Mouse (Mus musculus) hindbrain, embryonic 13.5 days (tissue): Measurements from ENCODE around the gene Gm10722. TPM values are rescaled to one million over a fixed set of nuclear protein-coding genes. Genes with fewer than 3 reads are reported as not detected.
A peak's percentile ranks its signal among the peaks of the same experiment; 100 is the strongest.
"Not testable (repeated sequence)": the region's sequence is repeated elsewhere in the genome, so short reads cannot be mapped to it uniquely, and the experiment has no call there.

Experiments used
- ATAC-seq: fragments of 200-750 bp; cut with Nextera tagmentation; 2 replicates; pipeline ENCODE4 v1.8.0; 2017; ENCODE audit warnings: moderate TSS enrichment; ENCODE audit not compliant: low FRiP score
- H3K27ac ChIP-seq: fragments of 300-500 bp; sonication (generic); 2 replicates; pipeline ENCODE4 v1.5.1; 2015; ENCODE audit warnings: inconsistent platforms, mild to moderate bottlenecking, moderate library complexity
- H3K27me3 ChIP-seq: fragments of 300-500 bp; sonication (generic); 2 replicates; pipeline ENCODE4 v1.6.1; 2015; ENCODE audit warnings: mild to moderate bottlenecking, inconsistent platforms
- H3K36me3 ChIP-seq: fragments of 300-500 bp; sonication (generic); 2 replicates; pipeline ENCODE4 v1.6.1; 2015; ENCODE audit warnings: mild to moderate bottlenecking, inconsistent platforms
- H3K4me1 ChIP-seq: fragments of 300-500 bp; sonication (generic); replicated peaks from 2 replicates; pipeline ENCODE4 v1.6.1; 2015; ENCODE audit warnings: inconsistent platforms
- H3K4me2 ChIP-seq: fragments of 300-500 bp; sonication (generic); 2 replicates; pipeline ENCODE4 v1.6.1; 2015; ENCODE audit warnings: inconsistent platforms, mild to moderate bottlenecking, moderate library complexity
- H3K4me3 ChIP-seq: fragments of 300-500 bp; sonication (generic); 2 replicates; pipeline ENCODE4 v1.5.1; 2015; ENCODE audit warnings: mild to moderate bottlenecking, inconsistent platforms
- H3K9ac ChIP-seq: fragments of 300-500 bp; sonication (generic); 2 replicates; pipeline ENCODE4 v1.6.1; 2015; ENCODE audit warnings: mild to moderate bottlenecking, inconsistent platforms
- H3K9me3 ChIP-seq: fragments of 300-500 bp; sonication (generic); 2 replicates; pipeline ENCODE4 v1.6.1; 2016; ENCODE audit warnings: inconsistent platforms
- WGBS: fragments of 180-500 bp; shearing (Covaris S2); methylation state at CpG from one replicate; pipeline ENCODE4 v1.1.7; 2015; 5-methylcytosine and 5-hydroxymethylcytosine counted together
- polyA plus RNA-seq: library from polyadenylated mRNA; unstranded; fragments of >200 nt; fragmentation: Nextera tagmentation; extraction: Ambion mirVana; gene quantifications from 2 replicates; pipeline ENCODE4 v1.2.1, GENCODE M21; 2015

Gm10722 gene
- polyA plus RNA-seq = not detected in 2 replicates

- not testable (repeated sequence) for H3K9me3 ChIP-seq, H3K9ac ChIP-seq, H3K4me2 ChIP-seq, H3K27me3 ChIP-seq, H3K36me3 ChIP-seq, ATAC-seq, H3K4me3 ChIP-seq, H3K4me1 ChIP-seq, H3K27ac ChIP-seq
- 72% methylated on average over 12 of the region's 12 CpGs for WGBS
Observed at GRCm38 (mm10) chr9:3000445-3000972, at the start of gene Gm10722. Gene Gm10722, plus strand, starts transcription at chr9:3000922.

GRCm38 (mm10) chr9:3001006-3001405 lies 284 bp downstream of the Gm10722 start:
- WGBS = 66% methylated on average over 8 of the region's 8 CpGs
- not testable (repeated sequence) for H3K27ac ChIP-seq, H3K9ac ChIP-seq, H3K4me2 ChIP-seq, H3K4me3 ChIP-seq, ATAC-seq, H3K9me3 ChIP-seq, H3K4me1 ChIP-seq, H3K27me3 ChIP-seq, H3K36me3 ChIP-seq

- H3K27ac ChIP-seq, H3K4me1 ChIP-seq, H3K9me3 ChIP-seq, H3K4me2 ChIP-seq, H3K27me3 ChIP-seq, H3K36me3 ChIP-seq, H3K4me3 ChIP-seq, H3K9ac ChIP-seq: not testable (repeated sequence)
- peak; percentile 85 for ATAC-seq
- WGBS = 71% methylated on average over 9 of the region's 11 CpGs
Observed at GRCm38 (mm10) chr9:3001948-3002659, 1.4 kb downstream of the Gm10722 start.

- H3K9ac ChIP-seq, H3K4me3 ChIP-seq, H3K36me3 ChIP-seq, ATAC-seq, H3K4me1 ChIP-seq, H3K27ac ChIP-seq, H3K27me3 ChIP-seq, H3K4me2 ChIP-seq: not testable (repeated sequence)
- H3K9me3 ChIP-seq = peaks cover 12% of the 10 kb centered on the region
- 75% methylated on average over 6 of the region's 14 CpGs for WGBS
Observed at GRCm38 (mm10) chr9:3002794-3003396, 2.2 kb downstream of the Gm10722 start, which contains the start of gene Gm11168. Gene Gm11168, plus strand, starts transcription at chr9:3003346.

- H3K4me3 ChIP-seq, H3K4me1 ChIP-seq, H3K9ac ChIP-seq, H3K36me3 ChIP-seq, ATAC-seq, H3K27me3 ChIP-seq, H3K27ac ChIP-seq, H3K4me2 ChIP-seq: not testable (repeated sequence)
- 82% methylated on average over 1 of the region's 5 CpGs for WGBS
- peaks cover 12% of the 10 kb centered on the region for H3K9me3 ChIP-seq
Observed at GRCm38 (mm10) chr9:3006179-3006578, 5.5 kb downstream of the Gm10722 start.

- H3K4me1 ChIP-seq, H3K9ac ChIP-seq, H3K27me3 ChIP-seq, H3K27ac ChIP-seq, H3K36me3 ChIP-seq, H3K4me2 ChIP-seq, H3K4me3 ChIP-seq: not testable (repeated sequence)
- peaks cover 12% of the 10 kb centered on the region for H3K9me3 ChIP-seq
- WGBS = 74% methylated on average over 8 of the region's 8 CpGs
- ATAC-seq = peak; percentile 81
Observed at GRCm38 (mm10) chr9:3006636-3007035, 5.9 kb downstream of the Gm10722 start.

GRCm38 (mm10) chr9:3007272-3007671 lies 6.5 kb downstream of the Gm10722 start:
- WGBS = 78% methylated on average over 8 of the region's 9 CpGs
- H3K36me3 ChIP-seq, H3K9me3 ChIP-seq, H3K4me1 ChIP-seq, H3K4me2 ChIP-seq, H3K9ac ChIP-seq, H3K27me3 ChIP-seq, H3K27ac ChIP-seq, H3K4me3 ChIP-seq: not testable (repeated sequence)
- ATAC-seq = peak; percentile 19; the same call in 1 of the 2 replicates

- not testable (repeated sequence) for H3K27ac ChIP-seq, H3K36me3 ChIP-seq, H3K27me3 ChIP-seq, H3K4me2 ChIP-seq, H3K4me1 ChIP-seq, H3K9ac ChIP-seq, H3K4me3 ChIP-seq, H3K9me3 ChIP-seq
- WGBS = no CpG with 5 or more reads among the region's 5 CpGs
- peak; percentile 62; the same call in 1 of the 2 replicates for ATAC-seq
Observed at GRCm38 (mm10) chr9:3009331-3009730, 8.6 kb downstream of the Gm10722 start.

GRCm38 (mm10) chr9:3012054-3012621 lies 11.4 kb downstream of the Gm10722 start:
- H3K9me3 ChIP-seq, H3K9ac ChIP-seq, ATAC-seq, H3K27me3 ChIP-seq, H3K4me3 ChIP-seq, H3K36me3 ChIP-seq, H3K4me1 ChIP-seq, H3K27ac ChIP-seq, H3K4me2 ChIP-seq: not testable (repeated sequence)
- WGBS = 88% methylated on average over 3 of the region's 7 CpGs

- not testable (repeated sequence) for H3K36me3 ChIP-seq, H3K9me3 ChIP-seq, H3K4me2 ChIP-seq, H3K27me3 ChIP-seq, H3K4me3 ChIP-seq, H3K9ac ChIP-seq, H3K4me1 ChIP-seq, H3K27ac ChIP-seq
- ATAC-seq = peak; percentile 71
- WGBS = no CpG with 5 or more reads among the region's 11 CpGs
Observed at GRCm38 (mm10) chr9:3012733-3013279, 12.1 kb downstream of the Gm10722 start, which contains the start of gene Gm10721. Gene Gm10721, plus strand, starts transcription at chr9:3013140.

GRCm38 (mm10) chr9:3015354-3015753 lies 14.6 kb downstream of the Gm10722 start, which contains the start of gene Gm10720:
Gene Gm10720, plus strand, starts transcription at chr9:3015654.
- not testable (repeated sequence) for H3K27ac ChIP-seq, H3K27me3 ChIP-seq, H3K9ac ChIP-seq, H3K9me3 ChIP-seq, H3K36me3 ChIP-seq, ATAC-seq, H3K4me1 ChIP-seq, H3K4me3 ChIP-seq, H3K4me2 ChIP-seq
- 64% methylated on average over 5 of the region's 9 CpGs for WGBS

- WGBS = 74% methylated on average over 6 of the region's 6 CpGs
- not testable (repeated sequence) for H3K4me3 ChIP-seq, H3K4me1 ChIP-seq, H3K27ac ChIP-seq, H3K9ac ChIP-seq, H3K9me3 ChIP-seq, H3K27me3 ChIP-seq, H3K4me2 ChIP-seq, ATAC-seq, H3K36me3 ChIP-seq
Observed at GRCm38 (mm10) chr9:3015896-3016295, 15.2 kb downstream of the Gm10722 start.
